Comparison of ENCODE assay signal across 6 mouse cellular contexts in genomic region chr4:141567174-141567573, GRCm38 (mm10). TPM values are rescaled to one million over a fixed set of nuclear protein-coding genes. Genes with fewer than 3 reads are reported as not detected.
"Had no signal": no experiment of that assay in that cellular context is flagged by ENCODE, and none has a peak within 500 bp of the region (broad histone marks: within the 10 kb centered on the region; RNA-seq: fewer than 3 reads in every experiment).

No protein-coding gene starts in this region.

RNA-seq across cellular contexts. Expression of gene Slc25a34, which starts 56.4 kb away (rescaled TPM):
- total RNA-seq: hematopoietic stem cell, adult 5-6 weeks had no signal
- polyA plus RNA-seq: heart, embryonic 11.5 days; hindbrain, embryonic 11.5 days; kidney, embryonic 14.5 days; limb, embryonic 12.5 days; liver, embryonic 11.5 days had no signal
